Mouse (Mus musculus): ENCODE measurements at regions not wholly inside any gene's neighbourhood (a gene's known extent, or its start where the extent isn't known, plus 50 kb on each side); places are given as distances from the start of the nearest gene placed in this dataset.

GRCm38 (mm10) chr7:115415147-115415561, 623.4 kb downstream of the Sox6 start:
- no peak for TF ChIP-seq POLR2A (IDR thresholded peaks at IDR 0.05; ENCODE audit: low read depth, low read length)
- TF ChIP-seq CTCF (IDR thresholded peaks at IDR 0.05; ENCODE audit: borderline replicate concordance, insufficient read depth, low read length) = no peak
